Mouse (Mus musculus) CH12.LX (cell line): Measurements from ENCODE around the gene Fam57a.
"Not testable (repeated sequence)": the region's sequence is repeated elsewhere in the genome, so short reads cannot be mapped to it uniquely, and the experiment has no call there.

ENCODE experiments used
- BHLHE40 ChIP-seq: IDR thresholded peaks from 2 replicates; pipeline ENCODE4 v1.6.1; 2011; ENCODE audit warnings: mild to moderate bottlenecking, low read depth, low read length, improper control_type of control experiment
- CTCF ChIP-seq, 2 experiments: IDR thresholded peaks in 1 of 2; conservative IDR thresholded peaks in 1 of 2; 2 replicates each; pipeline ENCODE4 v1.5.1; 2011 to 2012; ENCODE audit warnings: low read depth in 2 of 2, low read length in 2 of 2, improper control_type of control experiment in 1 of 2, inconsistent platforms in 1 of 2, mild to moderate bottlenecking in 1 of 2, moderate library complexity in 1 of 2
- E2F4 ChIP-seq: IDR thresholded peaks from 2 replicates; pipeline ENCODE4 v1.6.1; 2011; ENCODE audit warnings: low read depth, low read length, improper control_type of control experiment; ENCODE audit not compliant: insufficient replicate concordance
- EP300 ChIP-seq: IDR thresholded peaks from 2 replicates; pipeline ENCODE4 v1.6.1; 2011; ENCODE audit warnings: low read length, improper control_type of control experiment
- ETS1 ChIP-seq: conservative IDR thresholded peaks from 2 replicates; pipeline ENCODE4 v1.6.1; 2012; ENCODE audit warnings: low read depth, mild to moderate bottlenecking, inconsistent platforms, low read length, improper control_type of control experiment, moderate library complexity
- GABPA ChIP-seq: IDR thresholded peaks from 2 replicates; pipeline ENCODE4 v1.6.1; 2012; ENCODE audit warnings: low read depth, low read length, improper control_type of control experiment, inconsistent platforms; ENCODE audit not compliant: insufficient replicate concordance
- JUND ChIP-seq: conservative IDR thresholded peaks from 2 replicates; pipeline ENCODE4 v1.6.1; 2011; ENCODE audit warnings: low read depth, low read length, improper control_type of control experiment
- MAX ChIP-seq: IDR thresholded peaks from 2 replicates; pipeline ENCODE4 v1.6.1; 2011; ENCODE audit warnings: low read length, improper control_type of control experiment
- MAZ ChIP-seq: IDR thresholded peaks from 2 replicates; pipeline ENCODE4 v1.6.1; 2012; ENCODE audit warnings: low read depth, mild to moderate bottlenecking, inconsistent platforms, low read length, improper control_type of control experiment, moderate library complexity
- MXI1 ChIP-seq: IDR thresholded peaks from 2 replicates; pipeline ENCODE4 v1.6.1; 2011; ENCODE audit warnings: mild to moderate bottlenecking, low read depth, low read length, improper control_type of control experiment
- POLR2A ChIP-seq: IDR thresholded peaks from 2 replicates; pipeline ENCODE4 v1.6.1; 2011; ENCODE audit warnings: low read depth, mild to moderate bottlenecking, improper control_type of control experiment, low read length
- POLR2AphosphoS2 ChIP-seq: IDR thresholded peaks from 2 replicates; pipeline ENCODE4 v1.6.1; 2011; ENCODE audit warnings: low read depth, low read length, improper control_type of control experiment
- UBTF ChIP-seq: IDR thresholded peaks from 2 replicates; pipeline ENCODE4 v1.6.1; 2012; ENCODE audit warnings: low read depth, mild to moderate bottlenecking, inconsistent platforms, low read length, improper control_type of control experiment, moderate library complexity
- ZMIZ1 ChIP-seq: IDR thresholded peaks from 2 replicates; pipeline ENCODE4 v1.6.1; 2012; ENCODE audit warnings: low read depth, mild to moderate bottlenecking, inconsistent platforms, low read length, improper control_type of control experiment

- not testable (repeated sequence) for TF ChIP-seq CTCF (conservative IDR thresholded peaks at IDR 0.05 in 1 of 2, IDR thresholded peaks at IDR 0.05 in 1 of 2; ENCODE audit: low read depth in 2 of 2, low read length in 2 of 2); E2F4; ZMIZ1; MAX; MXI1; MAZ; POLR2A; UBTF; BHLHE40; GABPA; ETS1; POLR2AphosphoS2; EP300; JUND
Observed at GRCm38 (mm10) chr11:76211595-76211994, 32.1 kb downstream of the Fam57a start.
